Mouse (Mus musculus) MEL (cell line): Measurements from ENCODE around the gene Csde1. TPM values are rescaled to one million over a fixed set of nuclear protein-coding genes. Genes with fewer than 3 reads are reported as not detected.

Experiments used
- DNase-seq: peaks from one replicate; pipeline ENCODE4 v3.0.0; 2011; ENCODE audit warnings: low read depth, low spot score
- H3K27ac ChIP-seq: 2 replicates; pipeline ENCODE4 v1.5.1; 2012; ENCODE audit warnings: low read depth, mild to moderate bottlenecking, control low read depth, low read length, moderate library complexity; ENCODE audit not compliant: control insufficient read depth
- H3K27me3 ChIP-seq, 2 experiments: fragments of 150-350 bp in 1 of 2; sonication (generic) in 1 of 2; 2 replicates each; pipeline ENCODE4 v1.6.1; 2012; ENCODE audit warnings: low read length in 2 of 2, mild to moderate bottlenecking in 2 of 2, improper control_type of control experiment in 1 of 2, moderate library complexity in 1 of 2; ENCODE audit not compliant: insufficient read depth in 2 of 2, control insufficient read depth in 1 of 2
- H3K36me3 ChIP-seq, 2 experiments: 2 replicates each; pipeline ENCODE4 v1.6.1; 2012 to 2014; ENCODE audit warnings: low read length in 2 of 2, improper control_type of control experiment in 1 of 2, inconsistent platforms in 1 of 2, mild to moderate bottlenecking in 1 of 2; ENCODE audit not compliant: insufficient read depth in 2 of 2, control insufficient read depth in 1 of 2
- H3K4me1 ChIP-seq, 2 experiments: fragments of 150-350 bp in 1 of 2; sonication (generic) in 1 of 2; 2 replicates each; pipeline ENCODE4 v1.6.1; 2012; ENCODE audit warnings: low read length in 2 of 2, improper control_type of control experiment in 1 of 2, mild to moderate bottlenecking in 1 of 2; ENCODE audit not compliant: insufficient read depth in 2 of 2, control insufficient read depth in 1 of 2
- H3K4me3 ChIP-seq, 2 experiments: fragments of 150-350 bp in 1 of 2; sonication (generic) in 1 of 2; 2 replicates each; pipeline ENCODE4 v1.5.1; 2012; ENCODE audit warnings: low read depth in 2 of 2, low read length in 2 of 2, mild to moderate bottlenecking in 2 of 2, moderate library complexity in 2 of 2, control low read depth in 1 of 2, improper control_type of control experiment in 1 of 2; ENCODE audit not compliant: control insufficient read depth in 1 of 2, insufficient read depth in 1 of 2
- H3K79me2 ChIP-seq: 2 replicates; pipeline ENCODE4 v1.6.1; 2012; ENCODE audit warnings: mild to moderate bottlenecking, low read length, moderate library complexity; ENCODE audit not compliant: control insufficient read depth, poor library complexity, insufficient read depth
- H3K9ac ChIP-seq: 2 replicates; pipeline ENCODE4 v1.6.1; 2012; ENCODE audit warnings: low read depth, mild to moderate bottlenecking, control low read depth, low read length, moderate library complexity; ENCODE audit not compliant: control insufficient read depth, poor library complexity, severe bottlenecking
- H3K9me3 ChIP-seq: fragments of 150-350 bp; sonication (generic); replicated peaks from 2 replicates; pipeline ENCODE4 v1.6.1; 2012; ENCODE audit warnings: mild to moderate bottlenecking, low read length, improper control_type of control experiment, moderate library complexity; ENCODE audit not compliant: insufficient read depth
- CHD1 ChIP-seq: IDR thresholded peaks from 2 replicates; pipeline ENCODE4 v1.6.1; 2012; ENCODE audit warnings: low read depth, mild to moderate bottlenecking, inconsistent platforms, low read length, improper control_type of control experiment
- CHD2 ChIP-seq: IDR thresholded peaks from 2 replicates; pipeline ENCODE4 v1.6.1; 2011; ENCODE audit warnings: low read length, improper control_type of control experiment
- CTCF ChIP-seq, 3 experiments: IDR thresholded peaks in 2 of 3; conservative IDR thresholded peaks in 1 of 3; 2 replicates each; pipeline ENCODE4 v1.5.1; 2011 to 2012; ENCODE audit warnings: low read length in 3 of 3, low read depth in 2 of 3, mild to moderate bottlenecking in 2 of 3, improper control_type of control experiment in 1 of 3, inconsistent platforms in 1 of 3, mixed read lengths in 1 of 3, moderate library complexity in 1 of 3; ENCODE audit not compliant: control insufficient read depth in 1 of 3, insufficient read depth in 1 of 3, poor library complexity in 1 of 3, severe bottlenecking in 1 of 3
- EP300 ChIP-seq, 2 experiments: IDR thresholded peaks; 2 replicates each; pipeline ENCODE4 v1.6.1; 2011; ENCODE audit warnings: improper control_type of control experiment in 2 of 2, low read length in 2 of 2, low read depth in 1 of 2, mild to moderate bottlenecking in 1 of 2
- HCFC1 ChIP-seq: IDR thresholded peaks from 2 replicates; pipeline ENCODE4 v1.6.1; 2012; ENCODE audit warnings: low read depth, mild to moderate bottlenecking, inconsistent platforms, low read length, improper control_type of control experiment, moderate library complexity
- JUND ChIP-seq: IDR thresholded peaks from 2 replicates; pipeline ENCODE4 v1.6.1; 2011; ENCODE audit warnings: low read depth, mild to moderate bottlenecking, improper control_type of control experiment, low read length
- MAX ChIP-seq: IDR thresholded peaks from 2 replicates; pipeline ENCODE4 v1.6.1; 2011; ENCODE audit warnings: low read length, improper control_type of control experiment
- MAZ ChIP-seq: IDR thresholded peaks from 2 replicates; pipeline ENCODE4 v1.6.1; 2012; ENCODE audit warnings: low read depth, mild to moderate bottlenecking, inconsistent platforms, low read length, improper control_type of control experiment
- MYB ChIP-seq: IDR thresholded peaks from 2 replicates; pipeline ENCODE4 v1.6.1; 2011; ENCODE audit warnings: mild to moderate bottlenecking, low read depth, low read length, improper control_type of control experiment
- MYC ChIP-seq: IDR thresholded peaks from 2 replicates; pipeline ENCODE4 v1.6.1; 2011; ENCODE audit warnings: low read depth, mild to moderate bottlenecking, low read length, improper control_type of control experiment, moderate library complexity
- NELFE ChIP-seq: IDR thresholded peaks from 2 replicates; pipeline ENCODE4 v1.6.1; 2011; ENCODE audit warnings: low read depth, low read length, improper control_type of control experiment
- POLR2A ChIP-seq, 2 experiments: IDR thresholded peaks; 2 replicates each; pipeline ENCODE4 v1.6.1; 2011 to 2012; ENCODE audit warnings: low read length in 2 of 2, mild to moderate bottlenecking in 2 of 2, control low read depth in 1 of 2, improper control_type of control experiment in 1 of 2, low read depth in 1 of 2, moderate library complexity in 1 of 2; ENCODE audit not compliant: control insufficient read depth in 1 of 2, insufficient read depth in 1 of 2, poor library complexity in 1 of 2
- POLR2AphosphoS2 ChIP-seq: IDR thresholded peaks from 2 replicates; pipeline ENCODE4 v1.6.1; 2011; ENCODE audit warnings: low read length, improper control_type of control experiment
- RAD21 ChIP-seq: IDR thresholded peaks from 2 replicates; pipeline ENCODE4 v1.6.1; 2011; ENCODE audit warnings: mild to moderate bottlenecking, low read depth, low read length, improper control_type of control experiment
- RCOR1 ChIP-seq: IDR thresholded peaks from 2 replicates; pipeline ENCODE4 v1.6.1; 2012; ENCODE audit warnings: low read depth, mild to moderate bottlenecking, inconsistent platforms, low read length, improper control_type of control experiment
- TCF12 ChIP-seq: IDR thresholded peaks from 2 replicates; pipeline ENCODE4 v1.6.1; 2014; ENCODE audit warnings: low read depth, mild to moderate bottlenecking, inconsistent platforms, low read length, improper control_type of control experiment, moderate library complexity
- UBTF ChIP-seq: IDR thresholded peaks from 2 replicates; pipeline ENCODE4 v1.6.1; 2012; ENCODE audit warnings: low read depth, mild to moderate bottlenecking, inconsistent platforms, low read length, improper control_type of control experiment, moderate library complexity, borderline replicate concordance; ENCODE audit not compliant: insufficient read depth
- USF2 ChIP-seq, 2 experiments: IDR thresholded peaks; 2 replicates each; pipeline ENCODE4 v1.6.1; 2011 to 2012; ENCODE audit warnings: improper control_type of control experiment in 2 of 2, low read length in 2 of 2, borderline replicate concordance in 1 of 2, inconsistent platforms in 1 of 2, low read depth in 1 of 2, mild to moderate bottlenecking in 1 of 2; ENCODE audit not compliant: insufficient read depth in 1 of 2
- ZC3H11A ChIP-seq: IDR thresholded peaks from 2 replicates; pipeline ENCODE4 v1.6.1; 2012; ENCODE audit warnings: low read depth, mild to moderate bottlenecking, inconsistent platforms, low read length, improper control_type of control experiment
- ZMIZ1 ChIP-seq: IDR thresholded peaks from 2 replicates; pipeline ENCODE4 v1.6.1; 2012; ENCODE audit warnings: low read depth, mild to moderate bottlenecking, inconsistent platforms, low read length, improper control_type of control experiment, moderate library complexity
- polyA plus RNA-seq, 2 experiments: library from polyadenylated mRNA; stranded (reverse) in 1 of 2; unstranded in 1 of 2; fragments of >175 nt in 1 of 2; fragments of >200 nt in 1 of 2; gene quantifications; 2 replicates each; pipeline versions ENCODE4 v1.2.1 to v1.2.4; 2012; ENCODE audit warnings: low replicate concordance in 2 of 2, low read depth in 1 of 2; ENCODE audit not compliant: insufficient read length in 2 of 2, insufficient read depth in 1 of 2, missing spikeins in 1 of 2
- total RNA-seq: library from RNA; depleted of rRNA; stranded (reverse); fragments of 300-350 nt; gene quantifications from 2 replicates; pipeline ENCODE4 v1.2.3, GENCODE M21; 2012

Gene Csde1
- total and polyA plus RNA-seq, 3 experiments: 142 to 202 (median 189) TPM

DNA sequence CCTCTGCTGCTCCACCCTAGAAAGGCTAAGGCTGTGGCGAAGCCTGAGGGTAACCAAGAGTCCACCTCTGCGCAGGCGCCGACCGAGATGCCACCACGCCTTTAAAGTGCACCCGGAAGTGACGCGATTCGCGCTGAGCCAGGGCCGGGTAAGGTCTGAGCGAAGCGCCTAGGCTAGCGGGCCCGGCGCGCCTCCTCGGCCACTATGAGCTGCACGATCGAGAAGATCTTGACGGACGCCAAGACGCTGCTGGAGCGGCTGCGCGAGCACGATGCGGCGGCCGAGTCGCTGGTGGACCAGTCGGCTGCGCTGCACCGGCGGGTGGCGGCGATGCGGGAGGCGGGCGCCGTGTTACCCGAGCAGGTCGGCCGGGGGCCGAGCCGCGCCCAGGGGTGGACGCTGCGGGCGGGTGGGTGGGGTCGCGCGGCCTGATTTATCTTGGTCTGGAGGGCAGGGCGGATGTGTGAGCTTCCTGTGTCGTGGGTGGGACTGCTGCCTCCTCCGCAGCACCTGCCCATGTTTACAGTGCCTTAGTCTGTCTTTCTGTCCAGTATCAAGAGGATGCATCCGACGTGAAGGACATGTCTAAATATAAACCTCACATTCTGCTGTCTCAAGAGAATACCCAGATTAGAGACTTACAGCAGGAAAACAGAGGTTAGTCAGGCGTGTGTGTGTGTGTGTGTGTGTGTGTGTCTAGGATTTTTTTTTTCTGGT lies 24.5 kb upstream of the Csde1 start, which contains the start of gene Sike1 (continued):
- TF ChIP-seq CHD2: no peak
- TF ChIP-seq RAD21: no peak
- TF ChIP-seq MAZ: peak; percentile 80; the same call in 1 of the 2 replicates
- no peak for TF ChIP-seq RCOR1
- TF ChIP-seq CHD1: 0 out of 2 replicates have a peak, but pooled peaks have one; percentile 68
- peak; percentile 82 for TF ChIP-seq ZMIZ1
- TF ChIP-seq POLR2A (IDR thresholded peaks at IDR 0.05; ENCODE audit: control insufficient read depth in 1 of 2, insufficient read depth in 1 of 2, low read depth in 1 of 2, low read length in 2 of 2, poor library complexity in 1 of 2): peak; percentile 89
- TF ChIP-seq HCFC1: peak; percentile 86
- no peak for TF ChIP-seq CTCF (IDR thresholded peaks at IDR 0.05 in 2 of 3, conservative IDR thresholded peaks at IDR 0.05 in 1 of 3; ENCODE audit: control insufficient read depth in 1 of 3, insufficient read depth in 1 of 3, low read depth in 2 of 3, low read length in 3 of 3, poor library complexity in 1 of 3, severe bottlenecking in 1 of 3)
- no peak for TF ChIP-seq UBTF
- no peak for TF ChIP-seq JUND
- TF ChIP-seq MAX: peak; percentile 78; the same call in 1 of the 2 replicates
- no peak for TF ChIP-seq ZC3H11A
- no peak for TF ChIP-seq USF2 (IDR thresholded peaks at IDR 0.05; ENCODE audit: borderline replicate concordance in 1 of 2, insufficient read depth in 1 of 2, low read depth in 1 of 2, low read length in 2 of 2)
- peak; percentile 87 for TF ChIP-seq NELFE
- peak; percentile 36 to 41; a peak in 2 of 4 replicates for TF ChIP-seq EP300 (IDR thresholded peaks at IDR 0.05; ENCODE audit: low read depth in 1 of 2, low read length in 2 of 2)
- 0 out of 2 replicates have a peak, but pooled peaks have one; percentile 37 for TF ChIP-seq MYC
- no peak for TF ChIP-seq MYB
- TF ChIP-seq TCF12: peak; percentile 66

DNA sequence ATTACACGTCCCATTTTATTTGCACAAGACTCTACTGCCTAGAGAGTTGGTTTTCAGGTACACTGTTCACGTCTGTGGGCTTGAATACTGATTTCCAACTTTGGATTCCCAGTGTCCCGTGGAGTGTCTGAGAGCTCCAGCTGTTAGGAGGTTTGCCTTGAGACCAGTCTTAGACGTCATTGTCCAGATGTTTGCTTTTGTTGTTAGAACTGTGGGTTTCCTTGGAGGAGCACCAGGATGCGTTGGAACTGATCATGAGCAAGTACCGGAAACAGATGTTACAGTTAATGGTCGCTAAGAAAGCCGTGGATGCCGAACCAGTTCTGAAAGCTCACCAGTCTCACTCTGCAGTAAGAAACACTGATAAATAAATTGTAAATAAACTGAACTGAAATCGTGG lies 23.2 kb upstream of the Csde1 start:
- Histone ChIP-seq H3K27me3 (no peaks in the 10 kb centered on the region; a peak in 2 of 4 replicates), H3K4me3 (no peak overlapping the region), H3K9ac (no peak overlapping the region), H3K27ac (no peak overlapping the region), H3K4me1 (peaks cover 2 to 8% of the 10 kb centered on the region in 2 experiments; a peak in 3 of 4 replicates), H3K9me3 (no peaks in the 10 kb centered on the region), H3K79me2 (no peaks in the 10 kb centered on the region; the same call in 1 of the 2 replicates), H3K36me3 (peaks cover 9 to 12% of the 10 kb centered on the region in 2 experiments)
- no peak for TF ChIP-seq POLR2AphosphoS2
- TF ChIP-seq CHD2: no peak
- no peak for DNase-seq
